Mouse (Mus musculus): Measurements from ENCODE around the gene Smc3. TPM values are rescaled to one million over a fixed set of nuclear protein-coding genes. Genes with fewer than 3 reads are reported as not detected.
A peak's percentile ranks its signal among the peaks of the same experiment; 100 is the strongest.
"Not testable (repeated sequence)": the region's sequence is repeated elsewhere in the genome, so short reads cannot be mapped to it uniquely, and the experiment has no call there.

Gene Smc3
- total RNA-seq, 2 experiments from 2014 or later = 22.5 to 27.4 TPM

- DNase-seq = no peak
Observed at GRCm38 (mm10) chr19:53576061-53576460, 24.1 kb upstream of the Smc3 start.

DNA sequence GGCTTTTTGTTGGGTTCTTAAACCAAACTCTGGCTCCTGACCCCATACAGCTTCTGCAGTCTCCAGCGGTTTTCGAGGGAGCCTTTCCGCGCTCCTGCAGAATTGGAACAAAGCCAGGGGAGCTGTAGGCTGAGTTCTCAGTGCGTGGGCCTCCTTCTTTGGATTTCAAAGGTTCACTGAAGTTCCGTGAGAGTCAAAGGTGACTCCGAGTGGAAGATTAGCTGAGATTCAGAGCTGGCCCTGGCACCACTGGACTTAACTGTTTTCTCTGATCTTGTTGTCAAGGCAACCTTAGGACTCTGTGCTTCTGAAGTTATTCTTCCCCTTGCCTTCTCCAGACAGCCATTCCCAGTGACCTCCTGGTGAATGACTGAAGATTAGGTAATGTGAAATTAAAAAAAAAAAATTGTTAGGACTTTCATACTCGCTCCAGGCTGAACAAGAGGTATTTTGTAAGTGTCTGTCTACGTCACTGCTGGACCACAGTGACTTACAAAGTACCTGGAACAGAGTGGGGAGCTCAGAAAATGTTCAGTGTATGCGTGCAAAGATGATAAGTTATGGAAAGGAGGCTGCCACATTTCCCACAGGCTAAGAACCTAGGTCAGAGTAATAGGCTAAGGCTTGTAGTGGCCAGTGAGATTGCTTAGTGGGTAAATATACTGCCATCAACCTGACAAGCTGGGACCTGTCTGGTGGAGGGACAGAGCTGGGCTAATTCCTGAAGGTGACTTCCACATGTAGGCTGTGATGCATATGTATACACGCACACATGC is 23.0 kb upstream of the Smc3 start:
- no peak for DNase-seq

- DNase-seq = peak; percentile 46
Observed at GRCm38 (mm10) chr19:53578597-53579252, 21.5 kb upstream of the Smc3 start.

DNA sequence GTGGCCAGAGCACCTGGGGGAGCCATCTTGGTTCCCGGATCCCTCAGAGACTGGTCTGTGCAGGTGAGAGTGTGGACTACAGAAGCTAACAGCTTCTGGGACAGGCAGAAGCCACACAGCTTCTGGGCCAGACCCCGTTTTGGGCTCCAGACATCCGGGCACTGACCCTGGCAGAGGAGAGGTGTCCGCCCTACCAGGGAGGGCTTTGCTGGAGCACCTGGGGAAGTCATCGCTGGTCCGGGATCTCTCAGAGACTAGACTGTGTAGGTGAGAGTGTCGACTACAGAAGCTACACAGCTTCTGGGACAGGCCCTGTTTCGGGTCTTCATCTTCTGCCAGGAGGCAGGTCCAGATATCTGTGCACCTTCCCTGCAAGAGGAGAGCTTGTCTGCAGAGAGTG is 19.9 kb upstream of the Smc3 start:
- not testable (repeated sequence) for DNase-seq

DNA sequence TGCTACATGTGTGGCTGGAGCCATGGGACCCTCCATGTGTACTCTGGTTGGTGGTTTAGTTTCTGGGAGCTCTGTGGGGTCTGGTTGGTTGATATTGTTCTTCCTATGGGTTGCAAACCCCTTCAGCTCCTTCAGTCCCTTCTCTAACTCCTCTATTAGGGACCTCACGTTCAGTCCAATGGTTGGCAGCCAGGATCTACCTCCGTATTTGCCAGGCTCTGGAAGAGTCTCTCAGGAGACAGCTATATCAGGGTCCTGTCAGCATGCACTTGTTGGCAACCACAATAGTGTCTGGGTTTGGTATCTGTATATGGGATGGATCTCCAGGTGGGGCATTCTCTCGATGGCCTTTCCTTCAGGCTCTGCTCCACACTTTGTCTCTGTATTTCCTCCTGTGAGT is 12.5 kb upstream of the Smc3 start:
- DNase-seq = not testable (repeated sequence)

- not testable (repeated sequence) for DNase-seq
Observed at GRCm38 (mm10) chr19:53588968-53589367, 11.2 kb upstream of the Smc3 start, which contains the start of gene Nutf2-ps1. Gene Nutf2-ps1 (minus strand): TSS chr19:53589068.

DNA sequence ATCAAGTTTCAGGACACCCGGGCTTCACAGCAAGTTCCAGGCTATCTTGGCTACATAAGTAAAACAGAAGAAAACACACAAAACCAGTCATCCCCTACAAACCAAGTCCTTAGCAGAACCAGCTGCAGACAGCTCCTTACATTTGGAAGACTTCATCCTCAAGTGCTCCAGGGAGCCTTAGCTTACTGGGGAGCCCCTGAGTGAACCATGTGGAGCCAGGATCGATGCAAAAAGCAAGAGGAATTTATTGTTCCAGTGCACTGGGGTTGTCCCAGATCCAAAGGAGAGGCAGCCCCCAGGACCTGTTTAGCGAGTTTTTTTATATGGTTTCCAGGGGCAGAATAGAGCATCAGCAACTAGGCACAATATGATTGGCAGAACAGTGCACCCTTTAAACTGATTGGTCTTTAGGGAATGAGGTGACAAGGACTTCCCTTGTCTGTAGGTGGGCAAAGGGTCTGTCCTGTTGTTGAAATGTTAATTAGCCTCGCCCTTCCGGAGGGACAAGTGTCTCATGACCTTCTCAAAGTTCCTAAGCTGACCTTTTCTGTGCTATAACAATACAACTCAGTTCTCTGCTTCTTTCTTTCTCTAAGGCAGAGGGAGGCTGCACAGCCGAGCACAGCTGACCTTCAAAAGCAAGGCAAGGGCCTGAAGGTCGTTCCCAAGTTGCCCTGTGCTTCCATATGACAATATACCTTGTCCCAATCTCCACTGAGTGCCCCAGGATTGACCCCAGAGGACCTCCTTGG is 3.3 kb upstream of the Smc3 start:
- no peak for DNase-seq

DNA sequence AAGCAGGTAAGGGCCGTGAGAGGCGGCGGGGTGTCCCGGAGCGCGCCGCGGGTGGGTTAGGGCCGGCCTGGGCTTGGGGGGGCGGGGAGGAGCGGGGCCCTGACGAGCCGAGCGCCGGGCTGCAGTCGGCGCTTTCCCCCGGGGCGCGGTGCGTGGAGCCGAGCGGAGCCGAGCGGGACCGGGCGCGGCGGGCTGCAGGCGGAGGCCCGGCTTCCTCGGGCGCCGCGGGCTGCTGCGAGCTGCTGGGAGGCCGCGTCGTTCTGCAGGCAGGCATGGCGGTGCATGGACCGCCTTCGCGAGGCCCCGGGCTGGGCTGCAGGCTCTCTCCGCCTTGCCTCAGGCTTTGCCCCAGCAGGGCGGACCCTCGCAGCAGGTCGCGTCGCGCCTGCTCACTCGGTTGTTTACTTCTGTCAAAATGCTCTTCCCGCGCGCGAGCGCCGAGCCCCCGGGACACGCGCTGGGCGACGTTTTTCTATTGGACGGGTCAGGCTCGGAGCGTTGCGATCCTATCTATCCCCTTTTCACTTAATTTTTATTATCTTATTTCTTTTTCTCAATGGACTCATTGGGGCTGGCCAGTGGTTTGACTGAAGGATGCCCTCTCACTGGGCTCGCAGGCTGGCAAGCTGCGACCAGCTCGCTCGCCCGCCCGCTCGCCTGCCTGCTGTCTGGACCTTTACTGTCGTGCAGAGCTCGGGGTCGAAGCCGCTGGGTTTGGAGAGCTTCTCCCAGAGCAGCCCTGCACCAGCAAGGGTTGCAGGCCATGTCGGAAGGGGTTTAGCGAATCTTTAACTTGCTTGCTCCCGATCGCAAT is 558 bp downstream of the Smc3 start:
- peak; percentile 64 for DNase-seq

DNA sequence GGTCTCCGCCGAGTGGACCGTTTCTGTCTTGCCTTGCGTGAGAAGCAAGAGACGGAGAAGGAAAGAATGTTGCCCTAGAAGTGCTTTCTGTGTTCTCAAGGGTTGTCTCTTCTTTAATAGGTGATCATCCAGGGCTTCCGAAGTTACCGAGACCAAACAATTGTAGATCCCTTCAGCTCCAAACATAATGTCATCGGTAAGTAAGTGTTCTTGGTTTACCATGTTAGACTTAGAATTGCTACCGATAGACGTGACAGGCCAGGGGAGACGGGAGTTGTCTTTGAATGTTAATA is 1.1 kb downstream of the Smc3 start:
- no peak for DNase-seq

DNA sequence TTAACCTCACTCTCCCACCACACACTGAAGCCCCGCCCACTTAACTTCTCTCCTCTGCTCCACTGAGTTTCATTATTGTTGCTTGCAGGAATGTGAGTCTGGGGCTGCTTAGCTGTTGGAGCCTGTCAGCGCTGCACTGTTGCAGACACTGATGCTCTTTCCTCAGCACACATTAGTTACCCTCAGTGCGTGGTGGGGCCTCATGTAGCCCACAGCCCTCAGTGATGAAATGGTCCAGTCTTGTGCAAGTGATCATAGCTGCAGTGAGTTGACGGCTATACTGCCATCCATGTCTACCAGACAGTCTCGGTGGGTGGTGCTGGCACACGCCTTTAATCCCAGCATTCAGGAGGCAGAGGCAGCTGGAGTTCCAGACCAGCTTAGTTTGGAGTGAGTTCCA is 8.7 kb downstream of the Smc3 start:
- no peak for DNase-seq

DNA sequence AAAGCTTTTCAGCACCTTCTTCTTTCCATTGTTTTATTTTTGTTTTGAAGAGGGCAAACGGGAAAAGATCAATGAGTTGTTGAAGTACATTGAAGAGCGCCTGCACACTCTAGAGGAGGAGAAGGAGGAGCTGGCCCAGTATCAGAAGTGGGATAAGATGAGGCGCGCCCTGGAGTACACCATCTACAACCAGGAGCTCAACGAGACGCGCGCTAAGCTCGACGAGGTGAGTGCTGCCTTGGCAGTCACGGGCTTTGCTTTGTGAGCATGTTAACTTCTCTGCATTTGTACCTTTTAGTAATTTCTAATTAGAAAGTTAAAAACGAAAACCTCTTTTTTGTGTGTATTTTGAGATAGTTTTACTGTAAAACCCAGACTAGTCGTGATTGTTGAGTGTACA is 21.5 kb downstream of the Smc3 start:
- no peak for DNase-seq

DNA sequence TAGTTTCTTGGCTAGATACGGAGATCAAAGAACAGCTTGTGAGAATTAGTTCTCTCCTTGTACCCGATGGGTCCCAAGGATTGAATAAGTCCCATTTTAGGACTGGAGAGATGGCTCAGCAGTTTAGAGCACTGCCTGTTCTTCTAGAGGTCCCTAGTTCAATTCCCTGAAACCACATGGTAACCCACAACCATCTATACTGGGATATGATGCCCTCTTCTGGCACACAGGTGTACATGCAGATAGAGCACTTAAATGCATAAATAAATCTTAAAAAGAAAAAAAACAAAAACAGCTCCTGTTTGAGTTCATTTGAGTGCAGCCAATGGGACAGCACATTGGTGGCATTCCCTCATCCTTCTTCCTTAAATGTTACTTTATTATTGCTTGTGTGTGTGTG is 37.8 kb downstream of the Smc3 start:
- no peak for DNase-seq

DNA sequence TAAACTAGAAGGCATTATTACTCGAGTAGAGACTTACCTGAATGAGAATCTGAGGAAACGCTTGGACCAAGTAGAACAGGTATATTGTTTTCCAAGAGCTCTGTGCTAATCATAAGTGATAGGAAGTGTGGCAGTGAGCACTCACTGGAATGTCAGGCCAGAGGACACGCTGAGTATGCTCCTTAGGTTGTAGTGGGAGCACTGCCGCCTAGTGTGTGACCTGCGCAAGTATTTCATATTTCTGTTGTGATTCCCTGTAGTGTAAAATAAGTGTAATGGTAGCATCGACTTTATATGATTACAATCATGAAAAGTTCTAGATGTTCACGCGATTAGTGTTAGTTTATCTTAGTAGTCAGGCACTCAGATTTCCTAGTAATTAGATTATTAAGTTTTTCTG is 38.5 kb downstream of the Smc3 start:
- no peak for DNase-seq

DNA sequence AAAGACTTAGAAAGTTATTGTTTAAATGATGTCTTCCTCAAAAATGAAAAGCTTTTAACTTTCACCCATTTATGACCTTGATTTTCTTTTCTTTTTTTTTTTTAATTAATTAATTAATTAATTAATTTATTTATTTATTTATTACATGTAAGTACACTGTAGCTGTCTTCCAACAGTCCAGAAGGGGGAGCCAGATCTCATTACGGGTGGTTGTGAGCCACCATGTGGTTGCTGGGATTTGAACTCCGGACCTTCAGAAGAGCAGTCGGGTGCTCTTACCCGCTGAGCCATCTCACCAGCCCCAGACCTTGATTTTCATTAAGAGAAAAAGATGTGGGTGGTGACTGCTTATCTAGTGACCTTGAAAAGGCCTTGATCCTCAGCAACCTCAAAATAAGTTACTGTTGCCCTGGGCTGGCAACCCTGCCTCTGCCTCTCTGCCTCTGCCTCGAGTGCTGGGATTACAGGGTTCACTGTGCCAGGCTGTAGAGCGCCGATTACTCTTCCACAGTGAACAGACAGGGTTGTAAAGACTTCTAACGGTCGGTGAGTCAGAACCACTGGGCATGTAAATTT is 43.9 kb downstream of the Smc3 start:
- no peak for DNase-seq

DNA sequence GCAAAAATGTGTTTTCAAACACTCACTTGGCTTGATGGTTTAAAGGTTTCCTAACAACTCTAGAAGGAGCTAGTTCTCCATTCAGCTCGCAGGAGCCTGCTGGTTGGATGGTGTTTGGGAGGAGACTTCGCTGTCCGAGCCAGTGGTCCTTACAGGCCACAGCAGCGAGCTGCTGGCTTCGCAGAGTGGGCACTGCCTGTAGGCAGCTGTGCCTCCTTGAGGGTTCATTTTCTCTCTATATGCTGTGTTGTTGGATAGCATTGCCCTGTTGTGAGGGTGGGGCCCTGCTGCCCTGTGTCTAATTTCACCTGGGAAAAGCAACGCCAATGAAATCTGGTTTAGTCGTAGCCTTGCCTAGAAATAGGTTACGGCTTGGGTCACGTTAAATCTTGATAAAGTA is 47.1 kb downstream of the Smc3 start:
- no peak for DNase-seq

- no peak for DNase-seq
Observed at GRCm38 (mm10) chr19:53648056-53648455, 47.9 kb downstream of the Smc3 start.

DNA sequence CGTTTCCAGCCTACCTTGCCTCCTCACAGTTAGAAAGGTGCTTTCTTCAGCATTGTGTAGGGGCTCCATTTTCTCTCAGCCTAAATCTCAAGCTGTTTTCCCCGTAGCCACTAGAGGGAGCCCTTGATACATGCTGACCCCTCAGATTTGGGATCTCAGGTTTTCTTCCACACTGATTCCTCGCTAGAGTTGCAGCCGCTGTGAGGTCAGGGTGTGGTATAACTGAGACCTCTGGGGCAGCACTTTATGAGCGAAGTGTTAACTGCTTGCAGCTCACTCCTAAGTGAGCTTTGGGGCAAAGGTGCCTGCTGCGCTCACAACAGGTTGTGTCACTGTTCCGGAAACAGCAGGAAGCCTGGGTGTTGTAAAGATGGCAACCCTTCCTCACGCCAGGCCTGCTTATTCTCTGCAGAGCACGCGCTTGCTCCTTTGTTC is 48.6 kb downstream of the Smc3 start:
- peak; percentile 66 for DNase-seq

DNA sequence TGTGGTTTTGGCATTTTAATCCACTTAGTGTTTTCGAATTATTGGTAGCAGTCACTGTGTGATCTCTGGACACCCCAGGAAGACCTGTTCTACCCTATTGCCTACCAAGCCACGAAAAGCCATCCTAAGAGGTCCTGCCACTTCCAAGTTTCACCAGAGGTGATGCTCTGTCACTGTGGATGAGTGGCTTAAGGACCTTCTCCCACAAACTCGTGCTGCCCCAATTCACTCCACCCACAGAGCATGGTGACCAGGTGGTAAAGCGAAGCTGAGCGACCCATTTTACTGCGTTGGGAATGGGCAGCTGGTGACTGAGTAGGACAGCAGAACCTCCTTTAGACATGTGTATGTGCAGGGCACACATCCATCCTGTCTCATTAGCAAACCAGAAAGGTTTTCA is 49.2 kb downstream of the Smc3 start:
- no peak for DNase-seq

DNA sequence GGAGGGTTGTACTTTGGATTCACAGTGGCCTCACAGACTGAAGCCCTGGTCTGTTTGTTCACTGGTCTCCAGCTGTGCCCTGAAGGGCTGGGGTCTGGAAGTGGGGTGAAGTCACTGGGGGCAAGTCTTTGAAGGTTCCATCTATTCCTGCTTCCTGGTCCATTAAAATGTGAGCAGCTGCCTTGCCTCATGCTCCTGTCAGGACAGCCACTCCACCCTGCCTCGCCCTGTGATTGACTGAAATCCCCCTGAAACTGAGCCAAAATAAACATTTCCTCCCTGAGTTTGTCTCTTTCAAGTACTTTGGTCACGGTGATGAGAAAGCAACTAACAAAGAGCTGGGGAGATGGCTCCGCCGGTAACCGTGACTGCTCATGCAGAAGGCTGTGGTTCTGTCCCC is 49.6 kb downstream of the Smc3 start:
- DNase-seq = no peak

DNA sequence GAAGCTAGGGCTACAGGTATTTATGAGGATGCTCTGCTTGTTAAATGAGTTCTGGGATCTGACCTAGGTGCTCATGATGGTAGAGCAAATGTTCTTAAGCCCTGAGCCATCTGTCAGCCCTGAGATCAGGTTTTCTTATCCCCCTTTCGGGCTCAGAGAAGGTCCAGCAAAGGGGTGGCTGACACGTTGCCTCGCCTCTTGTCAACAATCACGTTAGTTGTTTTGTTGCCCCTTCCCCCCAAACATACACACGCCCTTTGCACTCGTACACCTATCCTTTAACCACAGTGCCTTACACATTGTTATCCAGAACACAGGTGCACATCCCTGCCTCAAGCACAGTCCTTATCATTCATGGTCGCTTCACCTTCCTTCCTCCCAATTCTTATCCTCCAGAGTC is 50.7 kb downstream of the Smc3 start:
- no peak for DNase-seq

DNA sequence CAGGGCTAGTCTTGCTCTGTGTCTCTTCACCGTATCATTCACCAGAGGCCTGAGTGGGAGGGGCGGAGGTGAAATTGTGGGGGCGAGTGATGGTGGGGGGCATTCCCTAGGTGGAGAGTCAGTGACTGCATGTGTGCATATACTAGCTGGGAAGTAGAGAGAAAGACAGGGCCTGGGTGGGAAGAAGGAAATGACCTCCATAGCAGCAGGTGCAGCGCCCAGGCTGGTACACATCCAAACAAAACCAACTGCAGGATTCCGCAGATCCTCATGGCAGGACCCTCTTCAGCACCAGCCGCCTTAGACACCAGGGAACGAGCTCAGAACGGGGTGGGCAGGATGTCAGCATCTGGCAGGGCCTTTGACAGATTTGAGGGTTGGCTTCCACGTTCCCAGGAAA is 52.1 kb downstream of the Smc3 start:
- no peak for DNase-seq

All from gastrocnemius, postnatal 10 days (tissue).